Mouse (Mus musculus) liver, adult 2 months (tissue): ENCODE measurements around the gene Tmem107.

Experiments used
- CTCF ChIP-seq: fragments of 200-500 bp; IDR thresholded peaks from 2 replicates; pipeline ENCODE4 v1.5.1; 2011; ENCODE audit warnings: low read depth, low read length, control low read depth
- POLR2A ChIP-seq: fragments of 200-500 bp; IDR thresholded peaks from 2 replicates; pipeline ENCODE4 v1.6.1; 2011; ENCODE audit warnings: low read length, control low read depth; ENCODE audit not compliant: insufficient read depth; ENCODE audit errors: extremely low read depth

- TF ChIP-seq CTCF, result no peak
- TF ChIP-seq POLR2A, result no peak
These were observed 22.5 kb upstream of the Tmem107 start for GRCm38 (mm10) chr11:69048151-69048550.
